Mouse (Mus musculus): ENCODE measurements around the gene Mrps10.

DNA sequence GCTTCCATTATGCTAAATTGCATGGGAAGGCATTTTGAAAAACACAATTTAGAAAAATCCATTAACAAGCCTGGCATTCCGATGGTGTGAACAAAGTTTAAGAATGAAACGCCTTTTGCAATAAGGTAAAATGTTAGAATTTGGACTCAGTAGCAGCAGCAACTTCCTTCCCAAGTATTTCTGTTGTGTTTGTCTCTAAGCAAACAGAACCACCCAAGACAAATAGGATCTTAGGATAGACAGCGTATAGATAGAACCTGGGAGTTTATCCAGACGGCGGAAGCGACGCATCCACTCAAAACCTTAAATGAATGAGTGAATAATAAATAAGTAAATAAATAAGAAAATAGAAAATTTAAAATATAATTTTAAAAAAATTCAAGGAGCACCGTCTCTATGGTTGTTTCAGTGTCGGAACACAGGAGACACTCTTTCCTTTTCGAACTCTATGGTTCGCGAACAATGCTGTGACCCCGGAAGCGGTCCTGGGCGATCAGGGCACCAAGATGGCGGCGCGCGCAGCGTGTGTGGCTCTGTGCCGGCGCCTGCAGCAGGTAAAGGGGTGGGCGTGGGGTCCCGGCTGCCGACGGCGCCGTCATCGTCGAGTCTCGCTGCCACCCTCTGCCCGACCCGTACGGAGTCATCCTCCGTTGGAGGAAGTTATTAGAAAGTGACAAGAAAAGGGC is at the start of gene Mrps10:
- no peak for TF ChIP-seq TCF12 (IDR thresholded peaks at IDR 0.05; ENCODE audit: insufficient read depth, poor library complexity, severe bottlenecking)
- peak; percentile 76 for TF ChIP-seq POLR2A (IDR thresholded peaks at IDR 0.05; ENCODE audit: insufficient read length, low read depth)
